Mouse (Mus musculus): ENCODE measurements around the gene Htra1.

Gene Htra1

GRCm38 (mm10) chr7:131011901-131012300 lies 76.0 kb downstream of the Htra1 start:
- no peak for DNase-seq (ENCODE audit: low spot score)

- DNase-seq (ENCODE audit: low spot score) = no peak
Observed at GRCm38 (mm10) chr7:131019181-131019580, 83.3 kb downstream of the Htra1 start.

- no peak for DNase-seq (ENCODE audit: low spot score)
Observed at GRCm38 (mm10) chr7:131024807-131025206, 88.9 kb downstream of the Htra1 start.

GRCm38 (mm10) chr7:131027557-131027956 lies 91.6 kb downstream of the Htra1 start:
- DNase-seq (ENCODE audit: low spot score) = no peak

- DNase-seq (ENCODE audit: low spot score) = no peak
Observed at GRCm38 (mm10) chr7:131031755-131032154, 95.8 kb downstream of the Htra1 start, which contains the start of gene Dmbt1. Gene Dmbt1 (plus strand): TSS chr7:131032053.
